11 mouse cellular contexts compared by ENCODE assay signal in genomic region chr6:38206941-38207531, GRCm38 (mm10). TPM values are rescaled to one million over a fixed set of nuclear protein-coding genes. Genes with fewer than 3 reads are reported as not detected.
DNase-seq lines count a peak whose midpoint lies in the region; ATAC-seq and TF ChIP-seq lines count a peak whose summit lies in the region.
"Had no signal": no experiment of that assay in that cellular context is flagged by ENCODE, and none has a peak within 500 bp of the region (broad histone marks: within the 10 kb centered on the region; RNA-seq: fewer than 3 reads in every experiment).

No protein-coding gene starts in this region.

- H3K36me3 ChIP-seq in intestine, embryonic 14.5 days (ENCODE audit: control insufficient read depth, insufficient read depth, low read length) = no peaks in the 10 kb centered on the region
- H3K36me3 ChIP-seq in intestine, postnatal 0 days (ENCODE audit: control insufficient read depth, insufficient read depth) = no peaks in the 10 kb centered on the region
- peaks cover 4% of the 10 kb centered on the region; the same call in 1 of the 2 replicates for H3K36me3 ChIP-seq in hindbrain, embryonic 13.5 days
- H3K36me3 ChIP-seq in neural tube, embryonic 12.5 days = no peaks in the 10 kb centered on the region; the same call in 1 of the 2 replicates
- H3K36me3 ChIP-seq: G1E had no signal

- no peak for ATAC-seq in intestine, embryonic 14.5 days (replicated peaks; ENCODE audit: low FRiP score, low TSS enrichment, low read depth)
- no peak for ATAC-seq in intestine, postnatal 0 days
- no peak for ATAC-seq in hindbrain, embryonic 13.5 days (ENCODE audit: low FRiP score)
- peak; percentile 57 for ATAC-seq in neural tube, embryonic 12.5 days (ENCODE audit: low FRiP score, low read depth)

- H3K9ac ChIP-seq in intestine, embryonic 14.5 days (ENCODE audit: low read length) = no peak overlapping the region
- no peak overlapping the region for H3K9ac ChIP-seq in intestine, postnatal 0 days (ENCODE audit: low read depth, low read length)
- 0 out of 2 replicates have a peak overlapping the region, but pooled peaks have one; percentile 29 for H3K9ac ChIP-seq in hindbrain, embryonic 13.5 days
- no peak overlapping the region for H3K9ac ChIP-seq in neural tube, embryonic 12.5 days

- 16% methylated on average over 8 of the region's 8 CpGs for WGBS in intestine, embryonic 14.5 days
- WGBS in intestine, postnatal 0 days = 38% methylated on average over 8 of the region's 8 CpGs
- 9% methylated on average over 8 of the region's 8 CpGs for WGBS in hindbrain, embryonic 13.5 days
- WGBS in neural tube, embryonic 12.5 days = 5% methylated on average over 8 of the region's 8 CpGs

- H3K27me3 ChIP-seq in intestine, embryonic 14.5 days (replicated peaks; ENCODE audit: control insufficient read depth, insufficient read depth, low read length) = no peaks in the 10 kb centered on the region
- H3K27me3 ChIP-seq in intestine, postnatal 0 days (replicated peaks; ENCODE audit: control insufficient read depth, insufficient read depth, low read length) = no peaks in the 10 kb centered on the region
- no peaks in the 10 kb centered on the region for H3K27me3 ChIP-seq in hindbrain, embryonic 13.5 days
- H3K27me3 ChIP-seq in neural tube, embryonic 12.5 days (replicated peaks) = no peaks in the 10 kb centered on the region

- peak overlapping the region; percentile 22; the same call in 1 of the 2 replicates for H3K27ac ChIP-seq in intestine, embryonic 14.5 days (ENCODE audit: low read depth)
- no peak overlapping the region for H3K27ac ChIP-seq in intestine, postnatal 0 days (ENCODE audit: low read depth, low read length)
- H3K27ac ChIP-seq in hindbrain, embryonic 13.5 days = peak overlapping the region; percentile 77
- peak overlapping the region; percentile 2; the same call in 1 of the 2 replicates for H3K27ac ChIP-seq in neural tube, embryonic 12.5 days
- H3K27ac ChIP-seq: macrophage had no signal

- H3K4me1 ChIP-seq in intestine, embryonic 14.5 days (replicated peaks; ENCODE audit: control insufficient read depth, insufficient read depth, low read length) = peaks cover 10% of the 10 kb centered on the region; the same call in 1 of the 2 replicates
- H3K4me1 ChIP-seq in intestine, postnatal 0 days (replicated peaks; ENCODE audit: control insufficient read depth, insufficient read depth, low read length) = no peaks in the 10 kb centered on the region
- H3K4me1 ChIP-seq in hindbrain, embryonic 13.5 days (replicated peaks) = peaks cover 49% of the 10 kb centered on the region
- peaks cover 17% of the 10 kb centered on the region for H3K4me1 ChIP-seq in neural tube, embryonic 12.5 days

- no peak for DNase-seq in intestine, embryonic 14.5 days (ENCODE audit: low spot score)
- DNase-seq in embryo, embryonic 11 days = peak; percentile 75
- no peak for DNase-seq in layer of hippocampus, adult 9-11 months
- DNase-seq in spleen, adult 12 weeks (ENCODE audit: low spot score) = no peak
- DNase-seq in kidney, postnatal 25 days = no peak
- DNase-seq: kidney, adult 11 months had no signal

- H3K4me2 ChIP-seq in intestine, embryonic 14.5 days (ENCODE audit: low read length) = no peak overlapping the region
- H3K4me2 ChIP-seq in intestine, postnatal 0 days (replicated peaks; ENCODE audit: low read depth) = no peak overlapping the region
- H3K4me2 ChIP-seq in hindbrain, embryonic 13.5 days = no peak overlapping the region
- H3K4me2 ChIP-seq in neural tube, embryonic 12.5 days (replicated peaks) = no peak overlapping the region

- no peak overlapping the region for H3K4me3 ChIP-seq in intestine, embryonic 14.5 days (ENCODE audit: low read depth, low read length)
- no peak overlapping the region for H3K4me3 ChIP-seq in intestine, postnatal 0 days (ENCODE audit: low read depth, low read length)
- H3K4me3 ChIP-seq in hindbrain, embryonic 13.5 days = no peak overlapping the region
- H3K4me3 ChIP-seq in neural tube, embryonic 12.5 days = no peak overlapping the region

- TF ChIP-seq CTCF in intestine, postnatal 0 days (IDR thresholded peaks at IDR 0.05; ENCODE audit: low read depth) = no peak

- no peaks in the 10 kb centered on the region for H3K9me3 ChIP-seq in intestine, embryonic 14.5 days (ENCODE audit: control insufficient read depth, low read length)
- no peaks in the 10 kb centered on the region for H3K9me3 ChIP-seq in intestine, postnatal 0 days (ENCODE audit: control insufficient read depth)
- no peaks in the 10 kb centered on the region; the same call in 1 of the 2 replicates for H3K9me3 ChIP-seq in hindbrain, embryonic 13.5 days
- no peaks in the 10 kb centered on the region for H3K9me3 ChIP-seq in neural tube, embryonic 12.5 days
- H3K9me3 ChIP-seq: G1E had no signal

RNA-seq across cellular contexts. Expression of gene D630045J12Rik, which starts 46.8 kb away (rescaled TPM):
- 5.6 and 6.9 TPM in 2 replicates for polyA plus RNA-seq in intestine, embryonic 14.5 days (2014; fragmentation: Nextera tagmentation; extraction: Ambion mirVana)
- polyA plus RNA-seq in intestine, postnatal 0 days (2015; fragmentation: Nextera tagmentation; extraction: Ambion mirVana) = 0.52 and 0.58 TPM in 2 replicates
- polyA plus RNA-seq in hindbrain, embryonic 13.5 days (2015; fragmentation: Nextera tagmentation; extraction: Ambion mirVana) = 13.4 and 14.0 TPM in 2 replicates
- 12.4 and 13.3 TPM in 2 replicates for polyA plus RNA-seq in neural tube, embryonic 12.5 days (2016; fragmentation: Nextera tagmentation; extraction: Ambion mirVana)
